Mouse (Mus musculus) liver, embryonic 11.5 days (tissue): ENCODE measurements around the gene Rgs9. TPM values are rescaled to one million over a fixed set of nuclear protein-coding genes. Genes with fewer than 3 reads are reported as not detected.

ENCODE experiments used
- ATAC-seq: fragments of 200-750 bp; cut with Nextera tagmentation; replicated peaks from 2 replicates; pipeline ENCODE4 v1.8.0; 2017; ENCODE audit warnings: moderate number of reproducible peaks, mild to moderate bottlenecking, moderate TSS enrichment, moderate library complexity; ENCODE audit not compliant: low FRiP score
- DNase-seq: peaks from one replicate; pipeline ENCODE4 v3.0.0-alpha.2; 2017; ENCODE audit warnings: low spot score
- H3K27ac ChIP-seq: fragments of 300-500 bp; sonication (generic); 2 replicates; pipeline ENCODE4 v1.5.1; 2014; ENCODE audit warnings: mild to moderate bottlenecking, low read depth, low read length, control low read depth
- H3K27me3 ChIP-seq: fragments of 300-500 bp; sonication (generic); replicated peaks from 2 replicates; pipeline ENCODE4 v1.6.1; 2014; ENCODE audit warnings: low read length, mixed read lengths; ENCODE audit not compliant: control insufficient read depth, insufficient read depth
- H3K36me3 ChIP-seq: fragments of 300-500 bp; sonication (generic); 2 replicates; pipeline ENCODE4 v1.6.1; 2014; ENCODE audit warnings: mild to moderate bottlenecking, low read length, moderate library complexity, mixed read lengths; ENCODE audit not compliant: control insufficient read depth, insufficient read depth
- H3K4me1 ChIP-seq: fragments of 300-500 bp; sonication (generic); replicated peaks from 2 replicates; pipeline ENCODE4 v1.6.1; 2014; ENCODE audit warnings: low read length, mixed read lengths; ENCODE audit not compliant: control insufficient read depth, insufficient read depth
- H3K4me2 ChIP-seq: fragments of 300-500 bp; sonication (generic); 2 replicates; pipeline ENCODE4 v1.6.1; 2014; ENCODE audit warnings: mild to moderate bottlenecking, control low read depth, moderate library complexity
- H3K4me3 ChIP-seq: fragments of 300-500 bp; sonication (generic); 2 replicates; pipeline ENCODE4 v1.5.1; 2014; ENCODE audit warnings: low read depth, low read length, control low read depth
- H3K9ac ChIP-seq: fragments of 300-500 bp; sonication (generic); 2 replicates; pipeline ENCODE4 v1.6.1; 2014; ENCODE audit warnings: low read depth, low read length, control low read depth
- H3K9me3 ChIP-seq: fragments of 300-500 bp; sonication (generic); 2 replicates; pipeline ENCODE4 v1.6.1; 2016; ENCODE audit warnings: low read length, inconsistent platforms, mixed read lengths; ENCODE audit not compliant: control insufficient read depth
- WGBS: fragments of 180-500 bp; shearing (Covaris S2); extraction: QIAGEN DNeasy Blood & Tissue Kit; methylation state at CpG from one replicate; pipeline ENCODE4 v1.1.7; 2014; 5-methylcytosine and 5-hydroxymethylcytosine counted together
- polyA plus RNA-seq: library from polyadenylated mRNA; unstranded; fragments of >200 nt; fragmentation: Nextera tagmentation; extraction: Ambion mirVana; gene quantifications from 2 replicates; pipeline ENCODE4 v1.2.1, GENCODE M21; 2014

Rgs9 gene
- polyA plus RNA-seq, 1 experiment from 2014 or later = 0.25 TPM

GRCm38 (mm10) chr11:109284811-109285210, 13.1 kb downstream of the Rgs9 start:
- H3K36me3 ChIP-seq = no peaks in the 10 kb centered on the region
- no peaks in the 10 kb centered on the region for H3K4me1 ChIP-seq
- DNase-seq (no peak), ATAC-seq (no peak)
- no peak overlapping the region for H3K4me3 ChIP-seq
- H3K4me2 ChIP-seq = no peak overlapping the region
- H3K27ac ChIP-seq = no peak overlapping the region
- 84% methylated on average over 1 of the region's 1 CpGs for WGBS
- H3K9ac ChIP-seq = no peak overlapping the region
- H3K27me3 ChIP-seq = no peaks in the 10 kb centered on the region
- H3K9me3 ChIP-seq = no peaks in the 10 kb centered on the region

GRCm38 (mm10) chr11:109278186-109278585, 19.7 kb downstream of the Rgs9 start:
- no peaks in the 10 kb centered on the region for H3K36me3 ChIP-seq
- H3K27ac ChIP-seq = no peak overlapping the region
- ATAC-seq (no peak), DNase-seq (no peak)
- WGBS = 72% methylated on average over 7 of the region's 7 CpGs
- H3K9ac ChIP-seq = no peak overlapping the region
- H3K4me1 ChIP-seq = no peaks in the 10 kb centered on the region
- H3K27me3 ChIP-seq = no peaks in the 10 kb centered on the region
- H3K9me3 ChIP-seq = no peaks in the 10 kb centered on the region
- H3K4me2 ChIP-seq = no peak overlapping the region
- H3K4me3 ChIP-seq = no peak overlapping the region

GRCm38 (mm10) chr11:109271399-109271798, 26.5 kb downstream of the Rgs9 start:
- Histone ChIP-seq H3K4me2 (no peak overlapping the region), H3K9ac (no peak overlapping the region), H3K27ac (no peak overlapping the region), H3K4me3 (no peak overlapping the region), H3K4me1 (no peaks in the 10 kb centered on the region), H3K27me3 (0 out of 2 replicates have a peak, but pooled peaks cover 2% of the 10 kb centered on the region), H3K9me3 (no peaks in the 10 kb centered on the region), H3K36me3 (no peaks in the 10 kb centered on the region)
- ATAC-seq (no peak), DNase-seq (no peak)
- 76% methylated on average over 9 of the region's 9 CpGs for WGBS

GRCm38 (mm10) chr11:109270366-109270765, 27.6 kb downstream of the Rgs9 start:
- Histone ChIP-seq H3K9ac (no peak overlapping the region), H3K9me3 (no peaks in the 10 kb centered on the region), H3K4me2 (no peak overlapping the region), H3K27ac (no peak overlapping the region), H3K4me3 (no peak overlapping the region), H3K4me1 (no peaks in the 10 kb centered on the region), H3K36me3 (no peaks in the 10 kb centered on the region), H3K27me3 (0 out of 2 replicates have a peak, but pooled peaks cover 2% of the 10 kb centered on the region)
- ATAC-seq = no peak
- DNase-seq = no peak
- 54% methylated on average over 8 of the region's 8 CpGs for WGBS

- peak overlapping the region; percentile 42 for H3K4me2 ChIP-seq
- H3K4me1 ChIP-seq = no peaks in the 10 kb centered on the region
- H3K36me3 ChIP-seq = no peaks in the 10 kb centered on the region
- H3K27ac ChIP-seq = no peak overlapping the region
- H3K27me3 ChIP-seq = 0 out of 2 replicates have a peak, but pooled peaks cover 2% of the 10 kb centered on the region
- H3K9ac ChIP-seq = no peak overlapping the region
- no peak for DNase-seq
- H3K4me3 ChIP-seq = no peak overlapping the region
- H3K9me3 ChIP-seq = no peaks in the 10 kb centered on the region
- WGBS = 49% methylated on average over 16 of the region's 16 CpGs
- ATAC-seq = peak; percentile 47
These were observed 28.1 kb downstream of the Rgs9 start for GRCm38 (mm10) chr11:109269662-109270341.

- H3K4me2 ChIP-seq = peak overlapping the region; percentile 42
- no peaks in the 10 kb centered on the region for H3K4me1 ChIP-seq
- no peak overlapping the region for H3K27ac ChIP-seq
- H3K9ac ChIP-seq = no peak overlapping the region
- no peaks in the 10 kb centered on the region for H3K9me3 ChIP-seq
- ATAC-seq (no peak), DNase-seq (no peak)
- H3K27me3 ChIP-seq = 0 out of 2 replicates have a peak, but pooled peaks cover 2% of the 10 kb centered on the region
- 36% methylated on average over 5 of the region's 5 CpGs for WGBS
- no peak overlapping the region for H3K4me3 ChIP-seq
- H3K36me3 ChIP-seq = no peaks in the 10 kb centered on the region
These were observed 28.7 kb downstream of the Rgs9 start for GRCm38 (mm10) chr11:109269283-109269661.

- DNase-seq (no peak), ATAC-seq (no peak)
- Histone ChIP-seq H3K9me3 (no peaks in the 10 kb centered on the region), H3K36me3 (no peaks in the 10 kb centered on the region), H3K27ac (no peak overlapping the region), H3K4me3 (no peak overlapping the region), H3K9ac (no peak overlapping the region), H3K4me2 (no peak overlapping the region), H3K4me1 (no peaks in the 10 kb centered on the region), H3K27me3 (0 out of 2 replicates have a peak, but pooled peaks cover 2% of the 10 kb centered on the region)
- 76% methylated on average over 12 of the region's 12 CpGs for WGBS
These were observed 31.6 kb downstream of the Rgs9 start for GRCm38 (mm10) chr11:109266161-109266910.

GRCm38 (mm10) chr11:109264159-109264768, 33.7 kb downstream of the Rgs9 start:
- Histone ChIP-seq H3K27ac (no peak overlapping the region), H3K9me3 (no peaks in the 10 kb centered on the region), H3K4me3 (no peak overlapping the region), H3K4me1 (no peaks in the 10 kb centered on the region), H3K9ac (no peak overlapping the region), H3K27me3 (0 out of 2 replicates have a peak, but pooled peaks cover 2% of the 10 kb centered on the region), H3K4me2 (no peak overlapping the region), H3K36me3 (no peaks in the 10 kb centered on the region)
- 71% methylated on average over 11 of the region's 11 CpGs for WGBS
- DNase-seq (no peak), ATAC-seq (no peak)
